Mouse (Mus musculus): ENCODE measurements around the gene Plppr1.

- TF ChIP-seq CTCF (IDR thresholded peaks at IDR 0.05; ENCODE audit: borderline replicate concordance, extremely low read depth, insufficient read depth, insufficient read length) (no peak), POLR2A (IDR thresholded peaks at IDR 0.05; ENCODE audit: borderline replicate concordance, extremely low read depth, insufficient read depth, insufficient read length, poor library complexity, severe bottlenecking) (no peak)
These were observed 49.3 kb downstream of the Plppr1 start for GRCm38 (mm10) chr4:49108371-49108770.

All from brain, embryonic 14.5 days (tissue).